Mouse (Mus musculus): Measurements from ENCODE around the gene Map3k11. TPM values are rescaled to one million over a fixed set of nuclear protein-coding genes. Genes with fewer than 3 reads are reported as not detected.

Gene Map3k11
- polyA plus RNA-seq, 1 experiment from 2014 or later = 35.3 TPM

GRCm38 (mm10) chr19:5739446-5739845 is 50.9 kb downstream of the Map3k11 start:
- Histone ChIP-seq H3K4me3 (no peak overlapping the region; the same call in 1 of the 2 replicates), H3K27me3 (ENCODE audit: low read depth, poor library complexity, severe bottlenecking) (peaks cover 52% of the 10 kb centered on the region), H3K4me1 (peaks cover 43% of the 10 kb centered on the region), H3K36me3 (0 out of 2 replicates have a peak, but pooled peaks cover 2% of the 10 kb centered on the region), H3K9me3 (replicated peaks) (no peaks in the 10 kb centered on the region), H3K27ac (no peak overlapping the region)
- 63% methylated on average over 2 of the region's 2 CpGs for WGBS
- no peak for DNase-seq (ENCODE audit: low spot score)

GRCm38 (mm10) chr19:5740320-5741317 is 52.1 kb downstream of the Map3k11 start, which contains the start of gene Ltbp3:
Gene Ltbp3, plus strand, starts transcription at chr19:5740904.
- DNase-seq (ENCODE audit: low spot score) = peak; percentile 49
- WGBS = 23% methylated on average over 14 of the region's 14 CpGs
- peak within 1 kb of the TSS; percentile 81 for H3K4me3 ChIP-seq
- H3K36me3 ChIP-seq = 0 out of 2 replicates have a peak, but pooled peaks cover 2% of the 10 kb centered on the region
- no peaks in the 10 kb centered on the region for H3K9me3 ChIP-seq (replicated peaks)
- H3K27me3 ChIP-seq (ENCODE audit: low read depth, poor library complexity, severe bottlenecking) = peaks cover 64% of the 10 kb centered on the region
- H3K4me1 ChIP-seq = peaks cover 48% of the 10 kb centered on the region
- H3K27ac ChIP-seq = peak within 1 kb of the TSS; percentile 92

GRCm38 (mm10) chr19:5741641-5742240 is 53.2 kb downstream of the Map3k11 start:
- WGBS = under 1% methylated on average over 54 of the region's 55 CpGs
- Histone ChIP-seq H3K27me3 (ENCODE audit: low read depth, poor library complexity, severe bottlenecking) (peaks cover 72% of the 10 kb centered on the region), H3K4me1 (peaks cover 59% of the 10 kb centered on the region), H3K27ac (peak overlapping the region; percentile 92), H3K4me3 (peak overlapping the region; percentile 81), H3K36me3 (0 out of 2 replicates have a peak, but pooled peaks cover 2% of the 10 kb centered on the region), H3K9me3 (replicated peaks) (no peaks in the 10 kb centered on the region)
- peak; percentile 78 for DNase-seq (ENCODE audit: low spot score)

- peak; percentile 74 for DNase-seq (ENCODE audit: low spot score)
- Histone ChIP-seq H3K4me1 (peaks cover 64% of the 10 kb centered on the region), H3K9me3 (replicated peaks) (no peaks in the 10 kb centered on the region), H3K4me3 (peak overlapping the region; percentile 81), H3K27me3 (ENCODE audit: low read depth, poor library complexity, severe bottlenecking) (peaks cover 77% of the 10 kb centered on the region), H3K27ac (peak overlapping the region; percentile 92), H3K36me3 (0 out of 2 replicates have a peak, but pooled peaks cover 2% of the 10 kb centered on the region)
- under 1% methylated on average over 32 of the region's 32 CpGs for WGBS
Observed at GRCm38 (mm10) chr19:5742241-5742641, 53.7 kb downstream of the Map3k11 start.

GRCm38 (mm10) chr19:5743576-5743975 is 55.0 kb downstream of the Map3k11 start:
- Histone ChIP-seq H3K4me3 (0 out of 2 replicates have a peak overlapping the region, but pooled peaks have one; percentile 16), H3K4me1 (peaks cover 66% of the 10 kb centered on the region), H3K27ac (no peak overlapping the region), H3K9me3 (replicated peaks) (no peaks in the 10 kb centered on the region), H3K36me3 (0 out of 2 replicates have a peak, but pooled peaks cover 2% of the 10 kb centered on the region), H3K27me3 (ENCODE audit: low read depth, poor library complexity, severe bottlenecking) (peaks cover 86% of the 10 kb centered on the region)
- DNase-seq (ENCODE audit: low spot score) = no peak
- 75% methylated on average over 5 of the region's 5 CpGs for WGBS

- DNase-seq (ENCODE audit: low spot score) = peak; percentile 68
- H3K27me3 ChIP-seq (ENCODE audit: low read depth, poor library complexity, severe bottlenecking) = peaks cover 86% of the 10 kb centered on the region
- peaks cover 61% of the 10 kb centered on the region for H3K4me1 ChIP-seq
- H3K27ac ChIP-seq = peak overlapping the region; percentile 50
- WGBS = 4% methylated on average over 36 of the region's 36 CpGs
- no peaks in the 10 kb centered on the region for H3K9me3 ChIP-seq (replicated peaks)
- H3K4me3 ChIP-seq = peak overlapping the region; percentile 48
- H3K36me3 ChIP-seq = 0 out of 2 replicates have a peak, but pooled peaks cover 2% of the 10 kb centered on the region
Observed at GRCm38 (mm10) chr19:5745756-5746710, 57.5 kb downstream of the Map3k11 start.

GRCm38 (mm10) chr19:5746907-5747363 is 58.4 kb downstream of the Map3k11 start:
- Histone ChIP-seq H3K36me3 (0 out of 2 replicates have a peak, but pooled peaks cover 2% of the 10 kb centered on the region), H3K27ac (no peak overlapping the region), H3K4me1 (peaks cover 61% of the 10 kb centered on the region), H3K9me3 (replicated peaks) (no peaks in the 10 kb centered on the region), H3K4me3 (no peak overlapping the region; the same call in 1 of the 2 replicates), H3K27me3 (ENCODE audit: low read depth, poor library complexity, severe bottlenecking) (peaks cover 92% of the 10 kb centered on the region)
- DNase-seq (ENCODE audit: low spot score) = no peak
- WGBS = 31% methylated on average over 12 of the region's 12 CpGs

GRCm38 (mm10) chr19:5749476-5749875 is 60.9 kb downstream of the Map3k11 start:
- Histone ChIP-seq H3K36me3 (no peaks in the 10 kb centered on the region), H3K27ac (no peak overlapping the region), H3K27me3 (ENCODE audit: low read depth, poor library complexity, severe bottlenecking) (peaks cover 97% of the 10 kb centered on the region), H3K4me3 (no peak overlapping the region), H3K4me1 (peaks cover 39% of the 10 kb centered on the region), H3K9me3 (replicated peaks) (no peaks in the 10 kb centered on the region)
- WGBS = 89% methylated on average over 6 of the region's 6 CpGs
- DNase-seq (ENCODE audit: low spot score) = no peak

GRCm38 (mm10) chr19:5750951-5751350 is 62.4 kb downstream of the Map3k11 start:
- Histone ChIP-seq H3K27me3 (ENCODE audit: low read depth, poor library complexity, severe bottlenecking) (peaks cover 97% of the 10 kb centered on the region), H3K36me3 (no peaks in the 10 kb centered on the region), H3K27ac (no peak overlapping the region), H3K4me3 (peak overlapping the region; percentile 36), H3K4me1 (peaks cover 31% of the 10 kb centered on the region), H3K9me3 (replicated peaks) (no peaks in the 10 kb centered on the region)
- WGBS = 4% methylated on average over 22 of the region's 22 CpGs
- peak; percentile 57 for DNase-seq (ENCODE audit: low spot score)

GRCm38 (mm10) chr19:5751742-5752141 is 63.2 kb downstream of the Map3k11 start:
- 5% methylated on average over 19 of the region's 20 CpGs for WGBS
- Histone ChIP-seq H3K36me3 (no peaks in the 10 kb centered on the region), H3K4me1 (peaks cover 31% of the 10 kb centered on the region), H3K9me3 (replicated peaks) (no peaks in the 10 kb centered on the region), H3K27ac (no peak overlapping the region), H3K27me3 (ENCODE audit: low read depth, poor library complexity, severe bottlenecking) (peaks cover 97% of the 10 kb centered on the region), H3K4me3 (peak overlapping the region; percentile 36)
- peak; percentile 57 for DNase-seq (ENCODE audit: low spot score)

Data from limb, embryonic 10.5 days (tissue).